Mouse (Mus musculus) liver, embryonic 12.5 days (tissue): Measurements from ENCODE around the gene Abhd10. TPM values are rescaled to one million over a fixed set of nuclear protein-coding genes. Genes with fewer than 3 reads are reported as not detected.

Experiments
- ATAC-seq: fragments of 200-750 bp; cut with Nextera tagmentation; 2 replicates; pipeline ENCODE4 v1.8.0; 2017; ENCODE audit warnings: moderate number of reproducible peaks, mild to moderate bottlenecking, moderate library complexity
- H3K27ac ChIP-seq: fragments of 300-500 bp; sonication (generic); 2 replicates; pipeline ENCODE4 v1.5.1; 2016; ENCODE audit warnings: mild to moderate bottlenecking
- H3K27me3 ChIP-seq: fragments of 300-500 bp; sonication (generic); replicated peaks from 2 replicates; pipeline ENCODE4 v1.6.1; 2016; ENCODE audit warnings: mild to moderate bottlenecking, moderate library complexity
- H3K36me3 ChIP-seq: fragments of 300-500 bp; sonication (generic); 2 replicates; pipeline ENCODE4 v1.6.1; 2016; ENCODE audit warnings: mild to moderate bottlenecking, moderate library complexity
- H3K4me1 ChIP-seq: fragments of 300-500 bp; sonication (generic); 2 replicates; pipeline ENCODE4 v1.6.1; 2016
- H3K4me2 ChIP-seq: fragments of 300-500 bp; sonication (generic); 2 replicates; pipeline ENCODE4 v1.6.1; 2016; ENCODE audit warnings: mild to moderate bottlenecking, moderate library complexity
- H3K4me3 ChIP-seq: fragments of 300-500 bp; sonication (generic); 2 replicates; pipeline ENCODE4 v1.5.1; 2016; ENCODE audit warnings: mild to moderate bottlenecking, moderate library complexity
- H3K9ac ChIP-seq: fragments of 300-500 bp; sonication (generic); 2 replicates; pipeline ENCODE4 v1.6.1; 2016; ENCODE audit warnings: mild to moderate bottlenecking, moderate library complexity
- H3K9me3 ChIP-seq: fragments of 300-500 bp; sonication (generic); replicated peaks from 2 replicates; pipeline ENCODE4 v1.6.1; 2016; ENCODE audit warnings: mild to moderate bottlenecking, moderate library complexity
- WGBS: fragments of 180-500 bp; shearing (Covaris S2); methylation state at CpG from one replicate; pipeline ENCODE4 v1.1.7; 2016; ENCODE audit not compliant: insufficient replicate concordance; 5-methylcytosine and 5-hydroxymethylcytosine counted together
- polyA plus RNA-seq: library from polyadenylated mRNA; unstranded; fragments of >200 nt; fragmentation: Nextera tagmentation; extraction: Ambion mirVana; gene quantifications from 2 replicates; pipeline ENCODE4 v1.2.1, GENCODE M21; 2016

Gene Abhd10
- polyA plus RNA-seq, result 22.7 and 24.3 TPM in 2 replicates

- ATAC-seq, result peak; percentile 99
- peak within 1 kb of the TSS; percentile 89 for H3K9ac ChIP-seq
- peaks cover 19% of the 10 kb centered on the region for H3K36me3 ChIP-seq
- H3K27me3 ChIP-seq, result no peaks in the 10 kb centered on the region
- WGBS, result 2% methylated on average over 37 of the region's 51 CpGs
- H3K4me1 ChIP-seq, result peaks cover 22% of the 10 kb centered on the region
- H3K9me3 ChIP-seq, result no peaks in the 10 kb centered on the region
- H3K27ac ChIP-seq, result peak within 1 kb of the TSS; percentile 85
- peak within 1 kb of the TSS; percentile 78 for H3K4me2 ChIP-seq
- peak within 1 kb of the TSS; percentile 79 for H3K4me3 ChIP-seq
Measured at GRCm38 (mm10) chr16:45742615-45743476, at the start of gene Abhd10. Gene Abhd10, minus strand, starts transcription at chr16:45742955.

GRCm38 (mm10) chr16:45791286-45791685 lies 48.5 kb upstream of the Abhd10 start:
- 68% methylated on average over 5 of the region's 5 CpGs for WGBS
- no peak for ATAC-seq

GRCm38 (mm10) chr16:45789311-45789710 lies 46.6 kb upstream of the Abhd10 start:
- Histone ChIP-seq H3K9me3 (no peaks in the 10 kb centered on the region), H3K4me1 (no peaks in the 10 kb centered on the region), H3K27ac (no peak overlapping the region), H3K36me3 (peaks cover 12% of the 10 kb centered on the region), H3K9ac (no peak overlapping the region), H3K4me2 (no peak overlapping the region), H3K27me3 (no peaks in the 10 kb centered on the region), H3K4me3 (no peak overlapping the region)
- WGBS, result 68% methylated on average over 2 of the region's 2 CpGs
- no peak for ATAC-seq

More at GRCm38 (mm10) chr16:45791286-45791685, 48.5 kb upstream of the Abhd10 start:
- Histone ChIP-seq H3K4me3 (no peak overlapping the region), H3K4me1 (no peaks in the 10 kb centered on the region), H3K9ac (no peak overlapping the region), H3K9me3 (no peaks in the 10 kb centered on the region), H3K27me3 (no peaks in the 10 kb centered on the region), H3K4me2 (no peak overlapping the region), H3K27ac (no peak overlapping the region), H3K36me3 (peaks cover 9% of the 10 kb centered on the region)

- no peak overlapping the region for H3K9ac ChIP-seq
- 70% methylated on average over 6 of the region's 6 CpGs for WGBS
- H3K4me2 ChIP-seq, result no peak overlapping the region
- no peak overlapping the region for H3K27ac ChIP-seq
- no peak for ATAC-seq
- H3K4me1 ChIP-seq, result no peaks in the 10 kb centered on the region
- peaks cover 8% of the 10 kb centered on the region for H3K36me3 ChIP-seq
- no peaks in the 10 kb centered on the region for H3K27me3 ChIP-seq
- no peaks in the 10 kb centered on the region for H3K9me3 ChIP-seq
- no peak overlapping the region for H3K4me3 ChIP-seq
Measured at GRCm38 (mm10) chr16:45787650-45788049, 44.9 kb upstream of the Abhd10 start.

GRCm38 (mm10) chr16:45786639-45787038 lies 43.9 kb upstream of the Abhd10 start:
- H3K36me3 ChIP-seq, result peaks cover 8% of the 10 kb centered on the region
- H3K4me3 ChIP-seq, result no peak overlapping the region
- H3K9ac ChIP-seq, result no peak overlapping the region
- 25% methylated on average over 8 of the region's 8 CpGs for WGBS
- no peaks in the 10 kb centered on the region for H3K9me3 ChIP-seq
- H3K4me1 ChIP-seq, result no peaks in the 10 kb centered on the region
- no peak overlapping the region for H3K27ac ChIP-seq
- no peak for ATAC-seq
- H3K27me3 ChIP-seq, result no peaks in the 10 kb centered on the region
- no peak overlapping the region for H3K4me2 ChIP-seq

- Histone ChIP-seq H3K4me3 (no peak overlapping the region), H3K36me3 (peaks cover 14% of the 10 kb centered on the region), H3K4me1 (no peaks in the 10 kb centered on the region), H3K9me3 (no peaks in the 10 kb centered on the region), H3K27ac (no peak overlapping the region), H3K9ac (no peak overlapping the region), H3K4me2 (no peak overlapping the region), H3K27me3 (no peaks in the 10 kb centered on the region)
- no peak for ATAC-seq
- WGBS, result 42% methylated on average over 6 of the region's 6 CpGs
Measured at GRCm38 (mm10) chr16:45780001-45780400, 37.2 kb upstream of the Abhd10 start.

- no peak overlapping the region for H3K4me2 ChIP-seq
- H3K27ac ChIP-seq, result no peak overlapping the region
- H3K9me3 ChIP-seq, result no peaks in the 10 kb centered on the region
- H3K36me3 ChIP-seq, result peaks cover 13% of the 10 kb centered on the region
- H3K9ac ChIP-seq, result no peak overlapping the region
- no peak overlapping the region for H3K4me3 ChIP-seq
- no peaks in the 10 kb centered on the region for H3K4me1 ChIP-seq
- no peaks in the 10 kb centered on the region for H3K27me3 ChIP-seq
- ATAC-seq, result no peak
- WGBS, result 66% methylated on average over 5 of the region's 5 CpGs
Measured at GRCm38 (mm10) chr16:45774813-45775212, 32.1 kb upstream of the Abhd10 start.

GRCm38 (mm10) chr16:45770914-45771313 lies 28.2 kb upstream of the Abhd10 start:
- no peaks in the 10 kb centered on the region for H3K9me3 ChIP-seq
- H3K4me1 ChIP-seq, result no peaks in the 10 kb centered on the region
- no peak overlapping the region for H3K4me2 ChIP-seq
- peaks cover 14% of the 10 kb centered on the region for H3K36me3 ChIP-seq
- no peak overlapping the region for H3K4me3 ChIP-seq
- no peak overlapping the region for H3K9ac ChIP-seq
- ATAC-seq, result no peak
- no peaks in the 10 kb centered on the region for H3K27me3 ChIP-seq
- H3K27ac ChIP-seq, result no peak overlapping the region
- WGBS, result 78% methylated on average over 6 of the region's 6 CpGs

- no peak overlapping the region for H3K9ac ChIP-seq
- no peak overlapping the region for H3K4me2 ChIP-seq
- no peaks in the 10 kb centered on the region for H3K9me3 ChIP-seq
- ATAC-seq, result no peak
- peaks cover 11% of the 10 kb centered on the region; the same call in 1 of the 2 replicates for H3K36me3 ChIP-seq
- H3K4me3 ChIP-seq, result no peak overlapping the region
- no peaks in the 10 kb centered on the region for H3K4me1 ChIP-seq
- 76% methylated on average over 10 of the region's 10 CpGs for WGBS
- no peaks in the 10 kb centered on the region for H3K27me3 ChIP-seq
- no peak overlapping the region for H3K27ac ChIP-seq
Measured at GRCm38 (mm10) chr16:45767853-45768640, 25.3 kb upstream of the Abhd10 start.

- Histone ChIP-seq H3K27ac (no peak overlapping the region), H3K9me3 (no peaks in the 10 kb centered on the region), H3K4me1 (no peaks in the 10 kb centered on the region), H3K4me2 (no peak overlapping the region), H3K9ac (no peak overlapping the region), H3K36me3 (peaks cover 11% of the 10 kb centered on the region; the same call in 1 of the 2 replicates), H3K27me3 (no peaks in the 10 kb centered on the region), H3K4me3 (no peak overlapping the region)
- 70% methylated on average over 4 of the region's 4 CpGs for WGBS
- no peak for ATAC-seq
Measured at GRCm38 (mm10) chr16:45767434-45767833, 24.7 kb upstream of the Abhd10 start.

GRCm38 (mm10) chr16:45765801-45766494 lies 23.2 kb upstream of the Abhd10 start:
- ATAC-seq, result no peak
- WGBS, result 70% methylated on average over 7 of the region's 7 CpGs

More at GRCm38 (mm10) chr16:45765801-45766494, 23.2 kb upstream of the Abhd10 start:
- Histone ChIP-seq H3K9ac (no peak overlapping the region), H3K36me3 (peaks cover 11% of the 10 kb centered on the region; the same call in 1 of the 2 replicates), H3K4me3 (no peak overlapping the region), H3K9me3 (no peaks in the 10 kb centered on the region), H3K4me1 (no peaks in the 10 kb centered on the region), H3K27ac (no peak overlapping the region), H3K4me2 (no peak overlapping the region), H3K27me3 (no peaks in the 10 kb centered on the region)
